Mouse (Mus musculus) erythroblast, embryonic 14.5 days (primary cell): ENCODE results near the gene Cbx6.

ENCODE experiments used
- GATA1 ChIP-seq: IDR thresholded peaks from 2 replicates; pipeline ENCODE4 v1.6.1; 2012; ENCODE audit warnings: low read length, inconsistent platforms, mixed read lengths
- TAL1 ChIP-seq: IDR thresholded peaks from 3 replicates; pipeline ENCODE4 v1.6.1; 2012; ENCODE audit warnings: low read length, inconsistent platforms, mixed read lengths

- no peak for TF ChIP-seq GATA1
- no peak for TF ChIP-seq TAL1
Observed at GRCm38 (mm10) chr15:79800701-79801100, 33.8 kb downstream of the Cbx6 start.
